Comparison of ENCODE assay signal across 10 mouse cellular contexts in the genomic region with DNA sequence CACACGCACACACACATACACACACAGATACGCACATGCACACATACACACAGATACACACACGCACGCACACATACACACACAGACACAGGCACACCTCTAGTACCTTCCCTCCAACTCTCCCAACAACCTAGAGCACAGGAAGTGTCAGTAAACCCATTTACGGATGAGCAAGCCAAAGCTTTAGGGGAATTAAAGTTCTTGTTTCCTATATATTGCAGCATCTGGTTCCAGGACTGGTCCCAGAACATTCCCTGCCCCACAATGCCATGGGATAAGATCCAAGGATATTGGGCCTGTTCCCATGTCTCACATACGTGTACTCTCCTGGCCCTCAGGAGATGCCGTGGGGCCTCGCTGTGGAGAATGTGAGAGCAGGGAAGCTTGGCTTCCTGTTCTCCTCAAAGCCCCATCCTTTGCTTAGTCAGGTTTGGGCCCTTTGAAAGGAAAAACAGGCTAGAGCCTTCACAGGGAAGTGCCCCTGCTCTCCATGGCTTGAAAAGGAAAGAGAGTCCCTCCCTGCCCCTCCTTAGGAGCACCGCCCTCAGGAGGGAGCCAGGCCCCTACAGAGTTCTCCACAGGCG.
A peak's percentile ranks its signal among the peaks of the same experiment; 100 is the strongest.
DNase-seq lines count a peak whose midpoint lies in the region; ATAC-seq and TF ChIP-seq lines count a peak whose summit lies in the region.
"Had no signal": no experiment of that assay in that cellular context is flagged by ENCODE, and none has a peak within 500 bp of the region (broad histone marks: within the 10 kb centered on the region; RNA-seq: fewer than 3 reads in every experiment).

No protein-coding gene starts in this region.

- no peaks in the 10 kb centered on the region for H3K9me3 ChIP-seq in heart, embryonic 16.5 days (replicated peaks; ENCODE audit: control insufficient read depth, low read length)
- H3K9me3 ChIP-seq in lung, embryonic 16.5 days (ENCODE audit: control insufficient read depth, low read length): no peaks in the 10 kb centered on the region
- no peaks in the 10 kb centered on the region for H3K9me3 ChIP-seq in intestine, postnatal 0 days (ENCODE audit: control insufficient read depth)
- H3K9me3 ChIP-seq in stomach, embryonic 16.5 days (replicated peaks; ENCODE audit: control insufficient read depth, low read length): no peaks in the 10 kb centered on the region

- 81% methylated on average over 10 of the region's 10 CpGs for WGBS in heart, embryonic 16.5 days
- WGBS in lung, embryonic 16.5 days: 74% methylated on average over 10 of the region's 10 CpGs
- WGBS in intestine, postnatal 0 days: 73% methylated on average over 10 of the region's 10 CpGs
- WGBS in stomach, embryonic 16.5 days: 72% methylated on average over 10 of the region's 10 CpGs

- H3K4me1 ChIP-seq in heart, embryonic 16.5 days (ENCODE audit: control insufficient read depth, insufficient read depth, low read length): peaks cover 22% of the 10 kb centered on the region
- peaks cover 32% of the 10 kb centered on the region for H3K4me1 ChIP-seq in lung, embryonic 16.5 days (replicated peaks; ENCODE audit: control insufficient read depth, insufficient read depth, low read length)
- peaks cover 8% of the 10 kb centered on the region for H3K4me1 ChIP-seq in intestine, postnatal 0 days (replicated peaks; ENCODE audit: control insufficient read depth, insufficient read depth, low read length)
- peaks cover 29% of the 10 kb centered on the region for H3K4me1 ChIP-seq in stomach, embryonic 16.5 days (ENCODE audit: control insufficient read depth, insufficient read depth, low read length)

- H3K9ac ChIP-seq in heart, embryonic 16.5 days (ENCODE audit: low read length): peak overlapping the region; percentile 28; the same call in 1 of the 2 replicates
- H3K9ac ChIP-seq in lung, embryonic 16.5 days (ENCODE audit: low read length): peak overlapping the region; percentile 42; the same call in 1 of the 2 replicates
- H3K9ac ChIP-seq in intestine, postnatal 0 days (ENCODE audit: low read depth, low read length): peak overlapping the region; percentile 17; the same call in 1 of the 2 replicates
- peak overlapping the region; percentile 52 for H3K9ac ChIP-seq in stomach, embryonic 16.5 days (ENCODE audit: low read length)

- no peaks in the 10 kb centered on the region for H3K36me3 ChIP-seq in heart, embryonic 16.5 days (ENCODE audit: control insufficient read depth, insufficient read depth)
- no peaks in the 10 kb centered on the region for H3K36me3 ChIP-seq in lung, embryonic 16.5 days (ENCODE audit: control insufficient read depth, insufficient read depth, low read length)
- H3K36me3 ChIP-seq in intestine, postnatal 0 days (ENCODE audit: control insufficient read depth, insufficient read depth): no peaks in the 10 kb centered on the region
- H3K36me3 ChIP-seq in stomach, embryonic 16.5 days (ENCODE audit: control insufficient read depth, insufficient read depth, low read length): no peaks in the 10 kb centered on the region

- intact Hi-C loops in heart, postnatal 14 days (cut with DNase I): loop anchor here (2.0 to 5.0 kb wide), 3 partner anchors 83 to 210 kb away; no protein-coding TSS in a partner anchor

- ATAC-seq in heart, embryonic 16.5 days (replicated peaks; ENCODE audit: extremely low read depth, insufficient read depth, low FRiP score): no peak
- ATAC-seq in lung, embryonic 16.5 days (ENCODE audit: low read depth): no peak; the same call in 1 of the 2 replicates
- ATAC-seq in intestine, postnatal 0 days: no peak
- no peak; the same call in 1 of the 2 replicates for ATAC-seq in stomach, embryonic 16.5 days (ENCODE audit: insufficient read depth, low FRiP score)

- H3K27ac ChIP-seq in heart, embryonic 16.5 days (ENCODE audit: low read length): peak overlapping the region; percentile 80
- H3K27ac ChIP-seq in lung, embryonic 16.5 days (ENCODE audit: low read length): peak overlapping the region; percentile 61
- peak overlapping the region; percentile 15; the same call in 1 of the 2 replicates for H3K27ac ChIP-seq in intestine, postnatal 0 days (ENCODE audit: low read depth, low read length)
- peak overlapping the region; percentile 82 for H3K27ac ChIP-seq in stomach, embryonic 16.5 days (ENCODE audit: low read length)

- no peak overlapping the region for H3K4me2 ChIP-seq in heart, embryonic 16.5 days (ENCODE audit: low read depth, low read length)
- no peak overlapping the region for H3K4me2 ChIP-seq in lung, embryonic 16.5 days (ENCODE audit: low read depth, low read length)
- no peak overlapping the region for H3K4me2 ChIP-seq in intestine, postnatal 0 days (replicated peaks; ENCODE audit: low read depth)
- no peak overlapping the region for H3K4me2 ChIP-seq in stomach, embryonic 16.5 days (ENCODE audit: low read depth, low read length)

- H3K4me3 ChIP-seq in heart, embryonic 16.5 days (ENCODE audit: low read length): no peak overlapping the region
- no peak overlapping the region for H3K4me3 ChIP-seq in lung, embryonic 16.5 days (ENCODE audit: low read length)
- H3K4me3 ChIP-seq in intestine, postnatal 0 days (ENCODE audit: low read depth, low read length): no peak overlapping the region
- no peak overlapping the region for H3K4me3 ChIP-seq in stomach, embryonic 16.5 days (replicated peaks; ENCODE audit: low read length)

- no peaks in the 10 kb centered on the region for H3K27me3 ChIP-seq in heart, embryonic 16.5 days (ENCODE audit: control insufficient read depth, insufficient read depth, low read length)
- no peaks in the 10 kb centered on the region for H3K27me3 ChIP-seq in lung, embryonic 16.5 days (ENCODE audit: control insufficient read depth, insufficient read depth, low read depth, low read length)
- no peaks in the 10 kb centered on the region for H3K27me3 ChIP-seq in intestine, postnatal 0 days (replicated peaks; ENCODE audit: control insufficient read depth, insufficient read depth, low read length)
- H3K27me3 ChIP-seq in stomach, embryonic 16.5 days (ENCODE audit: control insufficient read depth, insufficient read depth, low read length): no peaks in the 10 kb centered on the region
- H3K27me3 ChIP-seq: CH12.LX had no signal

- no peak for TF ChIP-seq CTCF in intestine, postnatal 0 days (IDR thresholded peaks at IDR 0.05; ENCODE audit: low read depth)

- DNase-seq in heart, postnatal 14 days: no peak
- no peak for DNase-seq in lung, postnatal 36 days
- no peak for DNase-seq in frontal cortex, postnatal 25 days (ENCODE audit: low spot score in 2 of 2)
- DNase-seq in ovary, postnatal 36 days (ENCODE audit: low spot score): no peak
- DNase-seq: retina, postnatal 1 day had no signal

Comparison
In these comparisons a context has a peak if more than half of its experiments do, and no peak if none do; other contexts are left out.
1. H3K27ac ChIP-seq: peak in every context shown above with its lines; median percentile 82 in stomach, embryonic 16.5 days; 80 in heart, embryonic 16.5 days; 61 in lung, embryonic 16.5 days; 15 in intestine, postnatal 0 days.